Mouse (Mus musculus): ENCODE data around the gene Gabrb2.

GRCm38 (mm10) chr11:42521960-42522359 is 102.4 kb downstream of the Gabrb2 start:
- no peak for TF ChIP-seq CTCF (IDR thresholded peaks at IDR 0.05; ENCODE audit: low read depth, low read length)
- no peak for TF ChIP-seq POLR2A (IDR thresholded peaks at IDR 0.05; ENCODE audit: borderline replicate concordance, low read depth, low read length)

Data from bone marrow macrophage, adult 2 months (primary cell).